Mouse (Mus musculus) megakaryocyte, adult 5-6 weeks (primary cell): ENCODE measurements around the gene Adgrl3. TPM values are rescaled to one million over a fixed set of nuclear protein-coding genes. Genes with fewer than 3 reads are reported as not detected.

Experiments used
- ATAC-seq: 2 replicates; pipeline ENCODE4 v1.8.0; 2016; ENCODE audit warnings: mild to moderate bottlenecking, inconsistent platforms; ENCODE audit not compliant: poor library complexity, severe bottlenecking
- total RNA-seq, 2 experiments: library from RNA; stranded (forward) in 1 of 2; stranded (reverse) in 1 of 2; fragments of 153-499, 151-499 nt in 1 of 2; fragments of 221-1000, 200-1000 nt in 1 of 2; gene quantifications; 2 replicates each; pipeline versions ENCODE4 v1.2.3 to v1.2.4; 2015 to 2017

Adgrl3 gene
- total RNA-seq, 2 experiments from 2014 or later: 0.09 to 0.15 TPM

GRCm38 (mm10) chr5:81794601-81795000, 774.7 kb downstream of the Adgrl3 start:
- no peak for ATAC-seq

- no peak for ATAC-seq
These were observed 776.2 kb downstream of the Adgrl3 start for GRCm38 (mm10) chr5:81796128-81796527.

GRCm38 (mm10) chr5:81810966-81811365, 791.0 kb downstream of the Adgrl3 start:
- no peak for ATAC-seq

- ATAC-seq: no peak
These were observed 812.1 kb downstream of the Adgrl3 start for GRCm38 (mm10) chr5:81832076-81832475.

GRCm38 (mm10) chr5:81832679-81833078, 812.7 kb downstream of the Adgrl3 start:
- no peak for ATAC-seq

- no peak for ATAC-seq
These were observed 817.9 kb downstream of the Adgrl3 start for GRCm38 (mm10) chr5:81837860-81838259.

GRCm38 (mm10) chr5:81843798-81844197, 823.9 kb downstream of the Adgrl3 start:
- ATAC-seq: no peak

- no peak for ATAC-seq
These were observed 850.4 kb downstream of the Adgrl3 start for GRCm38 (mm10) chr5:81870336-81870735.
